Mouse (Mus musculus) erythroblast, embryonic 14.5 days (primary cell): ENCODE results near the gene Mrpl19. TPM values are rescaled to one million over a fixed set of nuclear protein-coding genes. Genes with fewer than 3 reads are reported as not detected.

ENCODE experiments used
- H3K27me3 ChIP-seq: 2 replicates; pipeline ENCODE4 v1.6.1; 2012; ENCODE audit warnings: inconsistent platforms; ENCODE audit not compliant: control insufficient read depth
- H3K36me3 ChIP-seq: 2 replicates; pipeline ENCODE4 v1.6.1; 2012; ENCODE audit warnings: mild to moderate bottlenecking, inconsistent platforms; ENCODE audit not compliant: control insufficient read depth
- H3K4me1 ChIP-seq: 2 replicates; pipeline ENCODE4 v1.6.1; 2012; ENCODE audit warnings: inconsistent platforms; ENCODE audit not compliant: control insufficient read depth
- H3K4me3 ChIP-seq: replicated peaks from 2 replicates; pipeline ENCODE3; 2012; ENCODE audit warnings: moderate library complexity, mild to moderate bottlenecking, inconsistent platforms
- H3K9me3 ChIP-seq: 2 replicates; pipeline ENCODE4 v1.6.1; 2012; ENCODE audit warnings: low read length, inconsistent platforms, mixed read lengths; ENCODE audit not compliant: control insufficient read depth
- GATA1 ChIP-seq: IDR thresholded peaks from 2 replicates; pipeline ENCODE4 v1.6.1; 2012; ENCODE audit warnings: low read length, inconsistent platforms, mixed read lengths
- TAL1 ChIP-seq: IDR thresholded peaks from 3 replicates; pipeline ENCODE4 v1.6.1; 2012; ENCODE audit warnings: low read length, inconsistent platforms, mixed read lengths
- polyA plus RNA-seq: library from polyadenylated mRNA; stranded (reverse); fragments of >175 nt; gene quantifications from 2 replicates; pipeline ENCODE4 v1.2.3, GENCODE M21; 2012

Mrpl19 gene
- polyA plus RNA-seq, 1 experiment, result 0.13 TPM

DNA sequence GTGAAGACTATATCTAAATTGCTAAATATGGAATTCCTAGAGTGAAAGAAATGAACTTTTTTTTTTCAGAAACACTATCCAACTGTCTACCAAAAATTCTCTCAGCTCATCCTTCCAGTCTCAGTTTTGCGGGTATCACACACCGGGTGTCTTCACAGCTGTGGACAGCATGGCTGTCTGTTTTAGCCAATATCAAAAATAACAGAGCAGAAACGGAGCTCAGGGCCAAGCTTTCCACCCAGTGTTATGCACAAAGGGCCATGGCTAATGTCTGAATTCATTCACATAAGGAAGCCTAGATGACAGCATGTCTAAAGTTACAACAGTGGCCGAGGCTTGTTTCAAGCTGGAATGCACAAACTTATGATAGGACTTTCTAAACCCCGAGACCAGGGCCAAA, 54.5 kb downstream of the Mrpl19 start:
- no peaks in the 10 kb centered on the region for H3K36me3 ChIP-seq
- TF ChIP-seq TAL1, result no peak
- no peak for TF ChIP-seq GATA1
- no peak overlapping the region for H3K4me3 ChIP-seq
- peaks cover 2% of the 10 kb centered on the region; the same call in 1 of the 2 replicates for H3K9me3 ChIP-seq
- H3K4me1 ChIP-seq, result no peaks in the 10 kb centered on the region
- no peaks in the 10 kb centered on the region for H3K27me3 ChIP-seq

DNA sequence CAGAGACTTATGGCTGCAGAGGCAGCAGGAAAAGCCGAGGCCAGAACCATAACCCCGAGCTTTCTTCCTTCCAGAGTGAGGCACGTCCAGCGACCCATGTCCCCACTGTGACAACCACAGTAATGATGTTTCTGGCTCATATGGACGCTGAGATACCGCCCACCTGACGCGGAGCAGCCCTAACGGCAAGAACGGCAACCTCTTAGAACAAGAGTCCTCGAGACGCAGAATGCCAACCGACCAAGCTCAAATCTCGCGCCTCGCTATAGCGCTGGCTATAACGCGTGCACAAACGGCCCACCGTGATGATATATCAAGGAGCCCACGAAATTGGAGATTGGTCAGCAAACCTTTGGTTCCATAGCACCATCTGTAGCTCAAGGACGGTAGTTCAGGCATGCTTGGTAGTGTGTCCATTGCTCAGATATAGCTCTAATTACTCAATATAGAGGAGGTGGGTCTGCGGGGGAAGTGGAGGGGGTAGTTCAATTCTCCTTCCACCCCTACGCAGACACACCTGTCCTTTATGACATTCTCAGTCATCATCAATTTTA, 55.4 kb downstream of the Mrpl19 start:
- TF ChIP-seq TAL1 (no peak), GATA1 (no peak)
- Histone ChIP-seq H3K36me3 (no peaks in the 10 kb centered on the region), H3K4me1 (no peaks in the 10 kb centered on the region), H3K9me3 (peaks cover 2% of the 10 kb centered on the region; the same call in 1 of the 2 replicates), H3K27me3 (no peaks in the 10 kb centered on the region), H3K4me3 (no peak overlapping the region)

Other genes starting within 250 kb of the Mrpl19 start
- 0.12 and 0.22 TPM in 2 replicates for gene Gcfc2, start 42.3 kb downstream of the Mrpl19 start, polyA plus RNA-seq
- gene Eva1a, start 75.1 kb upstream of the Mrpl19 start, polyA plus RNA-seq, result 0.05 and 0.20 TPM in 2 replicates